Mouse (Mus musculus) neural tube, embryonic 12.5 days (tissue): ENCODE data around the gene Larp6. TPM values are rescaled to one million over a fixed set of nuclear protein-coding genes. Genes with fewer than 3 reads are reported as not detected.

Experiments
- ATAC-seq: fragments of 200-750 bp; cut with Nextera tagmentation; 2 replicates; pipeline ENCODE4 v1.8.0; 2017; ENCODE audit warnings: low read depth, mild to moderate bottlenecking, moderate TSS enrichment, moderate library complexity; ENCODE audit not compliant: low FRiP score
- H3K27ac ChIP-seq: fragments of 300-500 bp; sonication (generic); 2 replicates; pipeline ENCODE4 v1.5.1; 2016
- H3K27me3 ChIP-seq: fragments of 300-500 bp; sonication (generic); replicated peaks from 2 replicates; pipeline ENCODE4 v1.6.1; 2016; ENCODE audit warnings: mild to moderate bottlenecking
- H3K36me3 ChIP-seq: fragments of 300-500 bp; sonication (generic); 2 replicates; pipeline ENCODE4 v1.6.1; 2016; ENCODE audit warnings: mild to moderate bottlenecking
- H3K4me1 ChIP-seq: fragments of 300-500 bp; sonication (generic); 2 replicates; pipeline ENCODE4 v1.6.1; 2016
- H3K4me2 ChIP-seq: fragments of 300-500 bp; sonication (generic); replicated peaks from 2 replicates; pipeline ENCODE4 v1.6.1; 2016; ENCODE audit warnings: mild to moderate bottlenecking
- H3K4me3 ChIP-seq: fragments of 300-500 bp; sonication (generic); 2 replicates; pipeline ENCODE4 v1.5.1; 2016
- H3K9ac ChIP-seq: fragments of 300-500 bp; sonication (generic); 2 replicates; pipeline ENCODE4 v1.6.1; 2016; ENCODE audit warnings: mild to moderate bottlenecking
- H3K9me3 ChIP-seq: fragments of 300-500 bp; sonication (generic); 2 replicates; pipeline ENCODE4 v1.6.1; 2016; ENCODE audit warnings: mild to moderate bottlenecking
- WGBS: fragments of 180-500 bp; shearing (Covaris S2); methylation state at CpG from one replicate; pipeline ENCODE4 v1.1.7; 2016; 5-methylcytosine and 5-hydroxymethylcytosine counted together
- polyA plus RNA-seq: library from polyadenylated mRNA; unstranded; fragments of >200 nt; fragmentation: Nextera tagmentation; extraction: Ambion mirVana; gene quantifications from 2 replicates; pipeline ENCODE4 v1.2.1, GENCODE M21; 2016

Gene Larp6
- polyA plus RNA-seq, 1 experiment from 2014 or later, result 6.0 TPM

GRCm38 (mm10) chr9:60748191-60748590 lies 35.4 kb downstream of the Larp6 start:
- no peak overlapping the region for H3K4me2 ChIP-seq
- no peaks in the 10 kb centered on the region for H3K4me1 ChIP-seq
- H3K27ac ChIP-seq, result no peak overlapping the region
- no peak overlapping the region for H3K9ac ChIP-seq
- H3K4me3 ChIP-seq, result no peak overlapping the region
- H3K36me3 ChIP-seq, result no peaks in the 10 kb centered on the region
- 79% methylated on average over 2 of the region's 2 CpGs for WGBS
- no peak for ATAC-seq
- H3K9me3 ChIP-seq, result no peaks in the 10 kb centered on the region
- H3K27me3 ChIP-seq, result no peaks in the 10 kb centered on the region

GRCm38 (mm10) chr9:60749105-60749504 lies 36.3 kb downstream of the Larp6 start:
- Histone ChIP-seq H3K9ac (no peak overlapping the region), H3K9me3 (no peaks in the 10 kb centered on the region), H3K27ac (no peak overlapping the region), H3K27me3 (no peaks in the 10 kb centered on the region), H3K36me3 (no peaks in the 10 kb centered on the region), H3K4me1 (no peaks in the 10 kb centered on the region), H3K4me3 (no peak overlapping the region), H3K4me2 (no peak overlapping the region)
- no peak for ATAC-seq
- 92% methylated on average over 2 of the region's 2 CpGs for WGBS

GRCm38 (mm10) chr9:60751098-60751497 lies 38.3 kb downstream of the Larp6 start:
- no peak overlapping the region for H3K4me2 ChIP-seq
- H3K9me3 ChIP-seq, result no peaks in the 10 kb centered on the region
- H3K4me1 ChIP-seq, result no peaks in the 10 kb centered on the region
- H3K27me3 ChIP-seq, result no peaks in the 10 kb centered on the region
- ATAC-seq, result no peak
- H3K4me3 ChIP-seq, result no peak overlapping the region
- H3K27ac ChIP-seq, result no peak overlapping the region
- no peak overlapping the region for H3K9ac ChIP-seq
- H3K36me3 ChIP-seq, result no peaks in the 10 kb centered on the region
- WGBS, result 93% methylated on average over 5 of the region's 5 CpGs

- Histone ChIP-seq H3K27ac (no peak overlapping the region), H3K27me3 (no peaks in the 10 kb centered on the region), H3K4me1 (no peaks in the 10 kb centered on the region), H3K36me3 (no peaks in the 10 kb centered on the region), H3K4me3 (no peak overlapping the region), H3K4me2 (no peak overlapping the region), H3K9ac (no peak overlapping the region), H3K9me3 (no peaks in the 10 kb centered on the region)
- 30% methylated on average over 6 of the region's 6 CpGs for WGBS
- no peak for ATAC-seq
These were observed 39.2 kb downstream of the Larp6 start for GRCm38 (mm10) chr9:60751971-60752370.

- H3K4me2 ChIP-seq, result no peak overlapping the region
- no peak overlapping the region for H3K9ac ChIP-seq
- H3K36me3 ChIP-seq, result no peaks in the 10 kb centered on the region
- ATAC-seq, result no peak
- no peaks in the 10 kb centered on the region for H3K27me3 ChIP-seq
- no peak overlapping the region for H3K4me3 ChIP-seq
- H3K27ac ChIP-seq, result no peak overlapping the region
- no peaks in the 10 kb centered on the region for H3K4me1 ChIP-seq
- H3K9me3 ChIP-seq, result no peaks in the 10 kb centered on the region
These were observed 39.8 kb downstream of the Larp6 start for GRCm38 (mm10) chr9:60752636-60753035.

GRCm38 (mm10) chr9:60756258-60756657 lies 43.5 kb downstream of the Larp6 start:
- Histone ChIP-seq H3K4me3 (no peak overlapping the region), H3K27ac (no peak overlapping the region), H3K9me3 (no peaks in the 10 kb centered on the region), H3K4me2 (no peak overlapping the region), H3K27me3 (no peaks in the 10 kb centered on the region), H3K4me1 (0 out of 2 replicates have a peak, but pooled peaks cover 6% of the 10 kb centered on the region), H3K36me3 (no peaks in the 10 kb centered on the region), H3K9ac (no peak overlapping the region)
- 35% methylated on average over 6 of the region's 6 CpGs for WGBS
- no peak for ATAC-seq

- no peaks in the 10 kb centered on the region for H3K9me3 ChIP-seq
- no peak for ATAC-seq
- no peak overlapping the region for H3K9ac ChIP-seq
- 0 out of 2 replicates have a peak, but pooled peaks cover 6% of the 10 kb centered on the region for H3K4me1 ChIP-seq
- H3K4me3 ChIP-seq, result no peak overlapping the region
- 78% methylated on average over 15 of the region's 15 CpGs for WGBS
- no peaks in the 10 kb centered on the region for H3K27me3 ChIP-seq
- H3K36me3 ChIP-seq, result no peaks in the 10 kb centered on the region
- no peak overlapping the region for H3K27ac ChIP-seq
- H3K4me2 ChIP-seq, result no peak overlapping the region
These were observed 44.3 kb downstream of the Larp6 start for GRCm38 (mm10) chr9:60756866-60757740.

GRCm38 (mm10) chr9:60757817-60758216 lies 45.0 kb downstream of the Larp6 start:
- Histone ChIP-seq H3K27ac (no peak overlapping the region), H3K9me3 (no peaks in the 10 kb centered on the region), H3K4me2 (no peak overlapping the region), H3K9ac (no peak overlapping the region), H3K4me3 (no peak overlapping the region), H3K36me3 (no peaks in the 10 kb centered on the region), H3K4me1 (0 out of 2 replicates have a peak, but pooled peaks cover 6% of the 10 kb centered on the region), H3K27me3 (no peaks in the 10 kb centered on the region)
- no peak for ATAC-seq
- 51% methylated on average over 5 of the region's 5 CpGs for WGBS

- H3K4me3 ChIP-seq, result no peak overlapping the region
- WGBS, result 70% methylated on average over 10 of the region's 10 CpGs
- no peak overlapping the region for H3K4me2 ChIP-seq
- no peaks in the 10 kb centered on the region for H3K36me3 ChIP-seq
- 0 out of 2 replicates have a peak, but pooled peaks cover 6% of the 10 kb centered on the region for H3K4me1 ChIP-seq
- no peak overlapping the region for H3K27ac ChIP-seq
- H3K9ac ChIP-seq, result no peak overlapping the region
- no peaks in the 10 kb centered on the region for H3K27me3 ChIP-seq
- H3K9me3 ChIP-seq, result no peaks in the 10 kb centered on the region
- no peak for ATAC-seq
These were observed 46.7 kb downstream of the Larp6 start for GRCm38 (mm10) chr9:60759436-60760007.

- 57% methylated on average over 2 of the region's 2 CpGs for WGBS
- Histone ChIP-seq H3K27ac (no peak overlapping the region), H3K27me3 (no peaks in the 10 kb centered on the region)
These were observed 52.4 kb downstream of the Larp6 start for GRCm38 (mm10) chr9:60765181-60765580.

GRCm38 (mm10) chr9:60768393-60768792 lies 55.6 kb downstream of the Larp6 start:
- H3K9me3 ChIP-seq, result no peaks in the 10 kb centered on the region
- no peaks in the 10 kb centered on the region for H3K36me3 ChIP-seq
- no peak overlapping the region for H3K4me2 ChIP-seq
- no peak overlapping the region for H3K27ac ChIP-seq
- 80% methylated on average over 9 of the region's 9 CpGs for WGBS
- no peaks in the 10 kb centered on the region for H3K27me3 ChIP-seq
- no peak overlapping the region for H3K9ac ChIP-seq
- no peak overlapping the region for H3K4me3 ChIP-seq
- no peak for ATAC-seq
- H3K4me1 ChIP-seq, result no peaks in the 10 kb centered on the region

More at GRCm38 (mm10) chr9:60765181-60765580, 52.4 kb downstream of the Larp6 start:
- H3K4me3 ChIP-seq, result no peak overlapping the region
- ATAC-seq, result no peak
- no peak overlapping the region for H3K4me2 ChIP-seq
- no peaks in the 10 kb centered on the region for H3K36me3 ChIP-seq
- H3K9ac ChIP-seq, result no peak overlapping the region
- no peaks in the 10 kb centered on the region for H3K4me1 ChIP-seq
- H3K9me3 ChIP-seq, result no peaks in the 10 kb centered on the region

GRCm38 (mm10) chr9:60769711-60770111 lies 56.9 kb downstream of the Larp6 start:
- H3K4me3 ChIP-seq, result no peak overlapping the region
- no peaks in the 10 kb centered on the region for H3K4me1 ChIP-seq
- no peak overlapping the region for H3K9ac ChIP-seq
- H3K27me3 ChIP-seq, result no peaks in the 10 kb centered on the region
- no peaks in the 10 kb centered on the region for H3K36me3 ChIP-seq
- 87% methylated on average over 6 of the region's 6 CpGs for WGBS
- H3K27ac ChIP-seq, result no peak overlapping the region
- no peak overlapping the region for H3K4me2 ChIP-seq
- ATAC-seq, result no peak
- H3K9me3 ChIP-seq, result no peaks in the 10 kb centered on the region
